Mouse (Mus musculus) hindbrain, embryonic 15.5 days (tissue): ENCODE measurements around the gene Vsnl1. TPM values are rescaled to one million over a fixed set of nuclear protein-coding genes. Genes with fewer than 3 reads are reported as not detected.

Source experiments
- ATAC-seq: fragments of 200-750 bp; cut with Nextera tagmentation; 2 replicates; pipeline ENCODE4 v1.8.0; 2017; ENCODE audit warnings: low read depth, moderate number of reproducible peaks, moderate TSS enrichment; ENCODE audit not compliant: low FRiP score
- H3K27ac ChIP-seq: fragments of 300-500 bp; sonication (generic); replicated peaks from 2 replicates; pipeline ENCODE4 v1.5.1; 2015; ENCODE audit warnings: mild to moderate bottlenecking, inconsistent platforms
- H3K27me3 ChIP-seq: fragments of 300-500 bp; sonication (generic); 2 replicates; pipeline ENCODE4 v1.6.1; 2015; ENCODE audit warnings: control low read depth, inconsistent platforms
- H3K36me3 ChIP-seq: fragments of 300-500 bp; sonication (generic); 2 replicates; pipeline ENCODE4 v1.6.1; 2015; ENCODE audit warnings: control low read depth, inconsistent platforms
- H3K4me1 ChIP-seq: fragments of 300-500 bp; sonication (generic); replicated peaks from 2 replicates; pipeline ENCODE4 v1.6.1; 2015; ENCODE audit warnings: control low read depth, inconsistent platforms
- H3K4me2 ChIP-seq: fragments of 300-500 bp; sonication (generic); 2 replicates; pipeline ENCODE4 v1.6.1; 2015; ENCODE audit warnings: moderate library complexity, mild to moderate bottlenecking, inconsistent platforms
- H3K4me3 ChIP-seq: fragments of 300-500 bp; sonication (generic); 2 replicates; pipeline ENCODE4 v1.5.1; 2015; ENCODE audit warnings: mild to moderate bottlenecking, inconsistent platforms
- H3K9ac ChIP-seq: fragments of 300-500 bp; sonication (generic); 2 replicates; pipeline ENCODE4 v1.6.1; 2015; ENCODE audit warnings: inconsistent platforms
- H3K9me3 ChIP-seq: fragments of 300-500 bp; sonication (generic); 2 replicates; pipeline ENCODE4 v1.6.1; 2016; ENCODE audit warnings: control low read depth, inconsistent platforms
- WGBS: fragments of 180-500 bp; shearing (Covaris S2); methylation state at CpG from one replicate; pipeline ENCODE4 v1.1.7; 2015; 5-methylcytosine and 5-hydroxymethylcytosine counted together
- polyA plus RNA-seq: library from polyadenylated mRNA; unstranded; fragments of >200 nt; fragmentation: Nextera tagmentation; extraction: Ambion mirVana; gene quantifications from 2 replicates; pipeline ENCODE4 v1.2.1, GENCODE M21; 2015

Vsnl1 gene
- polyA plus RNA-seq = 95.3 and 123 TPM in 2 replicates

DNA sequence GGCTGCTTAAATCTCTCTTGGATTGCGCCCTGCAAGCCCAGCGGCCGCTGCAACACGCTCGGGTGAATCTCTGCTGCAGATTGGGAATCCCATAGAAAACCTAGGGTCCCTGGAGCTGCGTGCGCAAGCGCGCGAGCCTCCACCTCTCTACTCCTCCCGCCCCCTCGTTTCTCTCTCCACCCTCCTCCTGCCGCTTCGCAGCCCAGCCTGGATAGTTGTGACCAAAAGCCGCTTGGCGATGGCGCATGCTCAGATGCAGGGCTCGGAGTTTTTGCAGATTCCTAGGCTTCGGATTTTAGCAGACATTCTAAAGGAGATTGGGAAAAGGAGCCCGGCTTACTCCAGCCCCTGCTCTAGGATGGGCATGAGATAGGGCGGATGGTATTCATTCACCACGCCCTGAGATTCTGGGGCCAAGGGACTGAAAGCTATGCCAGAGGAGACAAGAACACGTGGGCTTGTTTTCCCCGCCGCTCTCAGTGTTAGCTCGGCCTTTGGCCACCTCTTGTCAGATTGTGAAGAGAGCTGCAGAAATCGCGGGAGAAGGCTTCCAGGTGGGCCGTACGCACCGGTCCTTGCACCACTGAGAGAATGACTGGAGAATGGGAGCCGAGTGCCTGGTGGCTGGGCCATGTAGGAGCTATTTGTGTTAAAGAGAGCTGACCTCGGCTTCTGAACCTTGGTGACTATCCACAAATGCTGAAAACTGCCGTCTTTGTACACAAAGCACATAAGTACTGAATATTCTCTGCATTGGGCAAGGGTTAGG is at the start of gene Vsnl1:
Vsnl1 (minus strand) TSS at position 117 of the 769 bp plus-strand sequence.
- ATAC-seq = peak; percentile 97
- no peaks in the 10 kb centered on the region for H3K36me3 ChIP-seq

DNA sequence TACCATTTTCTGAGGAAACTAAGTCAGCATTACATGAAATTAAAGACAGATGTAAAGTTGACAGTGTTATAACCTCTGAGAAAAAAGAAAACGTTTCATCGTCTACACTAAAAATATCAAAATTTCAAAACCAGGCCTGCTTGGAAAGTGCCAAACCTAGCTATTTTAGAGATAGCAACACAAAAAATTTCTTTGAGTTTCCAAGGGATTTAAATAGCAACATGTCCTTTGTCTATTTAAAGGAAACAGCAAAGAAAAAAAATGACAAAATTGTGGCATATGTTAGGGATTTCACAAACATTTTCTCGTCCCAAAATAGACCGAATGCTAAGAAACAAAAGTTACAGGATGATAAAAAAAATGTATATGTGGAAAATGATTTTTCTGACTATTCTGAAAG is 20.2 kb upstream of the Vsnl1 start:
- Histone ChIP-seq H3K4me2 (peak overlapping the region; percentile 81), H3K9ac (no peak overlapping the region), H3K27me3 (0 out of 2 replicates have a peak, but pooled peaks cover 2% of the 10 kb centered on the region), H3K4me1 (0 out of 2 replicates have a peak, but pooled peaks cover 4% of the 10 kb centered on the region), H3K27ac (no peak overlapping the region), H3K9me3 (no peaks in the 10 kb centered on the region), H3K4me3 (peak overlapping the region; percentile 56; the same call in 1 of the 2 replicates), H3K36me3 (no peaks in the 10 kb centered on the region)
- no peak for ATAC-seq
- 85% methylated on average over 4 of the region's 4 CpGs for WGBS

More for the DNA sequence above, at the start of gene Vsnl1:
- WGBS = 4% methylated on average over 34 of the region's 34 CpGs
- 0 out of 2 replicates have a peak, but pooled peaks cover 2% of the 10 kb centered on the region for H3K27me3 ChIP-seq
- peak within 1 kb of the TSS; percentile 84 for H3K27ac ChIP-seq
- peak within 1 kb of the TSS; percentile 57 for H3K4me3 ChIP-seq
- peaks cover 23% of the 10 kb centered on the region for H3K4me1 ChIP-seq
- H3K4me2 ChIP-seq = peak within 1 kb of the TSS; percentile 92
- H3K9ac ChIP-seq = peak within 1 kb of the TSS; percentile 63
- H3K9me3 ChIP-seq = no peaks in the 10 kb centered on the region

GRCm38 (mm10) chr12:11456213-11456612 is 19.8 kb upstream of the Vsnl1 start:
- Histone ChIP-seq H3K27me3 (0 out of 2 replicates have a peak, but pooled peaks cover 2% of the 10 kb centered on the region), H3K9me3 (no peaks in the 10 kb centered on the region), H3K27ac (0 out of 2 replicates have a peak overlapping the region, but pooled peaks have one; percentile 39), H3K4me1 (0 out of 2 replicates have a peak, but pooled peaks cover 4% of the 10 kb centered on the region), H3K9ac (peak overlapping the region; percentile 62), H3K4me3 (peak overlapping the region; percentile 56), H3K36me3 (no peaks in the 10 kb centered on the region), H3K4me2 (peak overlapping the region; percentile 81)
- ATAC-seq = no peak
- WGBS = 5% methylated on average over 11 of the region's 11 CpGs

- ATAC-seq = peak; percentile 100
- H3K27ac ChIP-seq = 0 out of 2 replicates have a peak within 1 kb of the TSS, but pooled peaks have one; percentile 39
- no peaks in the 10 kb centered on the region for H3K9me3 ChIP-seq
- H3K36me3 ChIP-seq = no peaks in the 10 kb centered on the region
- H3K9ac ChIP-seq = peak within 1 kb of the TSS; percentile 62
- H3K4me1 ChIP-seq = 0 out of 2 replicates have a peak, but pooled peaks cover 4% of the 10 kb centered on the region
- H3K4me3 ChIP-seq = peak within 1 kb of the TSS; percentile 56
- 0 out of 2 replicates have a peak, but pooled peaks cover 2% of the 10 kb centered on the region for H3K27me3 ChIP-seq
- WGBS = 1% methylated on average over 32 of the region's 40 CpGs
- H3K4me2 ChIP-seq = peak within 1 kb of the TSS; percentile 81
These were observed 19.3 kb upstream of the Vsnl1 start, which contains the start of gene Rad51ap2 for GRCm38 (mm10) chr12:11455549-11456194. Gene Rad51ap2 (plus strand): TSS chr12:11456079.

DNA sequence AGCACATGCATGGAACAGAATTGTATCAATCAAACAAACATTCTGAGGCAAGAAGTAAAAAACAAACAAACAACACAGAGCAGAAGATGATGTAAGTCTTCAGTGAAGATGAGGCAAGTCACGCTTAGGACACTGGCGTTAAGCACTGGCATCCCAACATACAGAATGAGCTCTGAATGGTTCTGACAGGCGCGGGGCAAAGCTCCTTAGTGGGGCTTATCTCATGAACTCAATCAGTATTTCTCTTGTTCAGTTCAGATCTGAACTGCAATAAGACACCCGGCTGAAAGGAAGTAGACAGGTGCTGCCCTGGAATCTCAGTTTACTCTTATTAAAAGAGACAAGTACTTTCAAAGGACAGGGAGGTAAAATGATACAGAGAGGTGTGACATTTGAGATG is 17.7 kb upstream of the Vsnl1 start:
- WGBS = 77% methylated on average over 5 of the region's 5 CpGs

DNA sequence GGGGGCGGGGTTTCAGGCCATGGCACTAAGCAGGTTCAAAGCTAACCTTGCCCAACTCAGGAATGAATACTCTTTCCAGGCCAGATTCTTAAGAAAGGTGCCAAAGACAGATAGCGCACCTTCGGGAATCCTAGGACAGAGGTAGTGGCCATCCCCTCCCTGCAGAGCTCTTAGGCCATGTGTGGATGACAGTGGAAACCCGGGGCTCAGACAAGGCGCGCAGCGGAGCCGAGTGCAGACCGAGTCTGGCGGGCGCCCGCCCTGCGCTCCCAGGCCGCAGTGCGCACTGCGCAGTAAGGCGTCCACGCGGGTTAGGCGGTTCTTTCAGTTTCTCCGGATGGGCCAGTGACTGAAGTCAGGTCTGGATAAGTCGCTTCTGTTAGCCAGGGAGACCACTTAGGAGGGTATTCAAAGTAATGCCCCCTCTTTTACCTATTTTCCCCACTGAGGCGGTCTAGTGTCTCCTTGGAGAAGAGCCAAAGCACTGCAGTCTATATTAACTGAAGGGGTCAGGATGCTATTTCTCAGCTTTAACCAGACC is 1.6 kb upstream of the Vsnl1 start:
- Histone ChIP-seq H3K4me1 (peaks cover 23% of the 10 kb centered on the region), H3K9me3 (no peaks in the 10 kb centered on the region), H3K36me3 (no peaks in the 10 kb centered on the region), H3K4me3 (peak overlapping the region; percentile 57), H3K9ac (no peak overlapping the region), H3K4me2 (peak overlapping the region; percentile 92), H3K27ac (no peak overlapping the region), H3K27me3 (0 out of 2 replicates have a peak, but pooled peaks cover 2% of the 10 kb centered on the region)
- peak; percentile 28; the same call in 1 of the 2 replicates for ATAC-seq
- WGBS = 23% methylated on average over 23 of the region's 23 CpGs

More for the DNA sequence above, 17.7 kb upstream of the Vsnl1 start:
- H3K36me3 ChIP-seq = no peaks in the 10 kb centered on the region
- ATAC-seq = no peak
- no peak overlapping the region for H3K9ac ChIP-seq
- H3K27ac ChIP-seq = no peak overlapping the region
- no peaks in the 10 kb centered on the region for H3K9me3 ChIP-seq
- H3K4me3 ChIP-seq = no peak overlapping the region
- 0 out of 2 replicates have a peak, but pooled peaks cover 2% of the 10 kb centered on the region for H3K27me3 ChIP-seq
- 0 out of 2 replicates have a peak, but pooled peaks cover 4% of the 10 kb centered on the region for H3K4me1 ChIP-seq
- no peak overlapping the region for H3K4me2 ChIP-seq

- no peaks in the 10 kb centered on the region for H3K9me3 ChIP-seq
- no peaks in the 10 kb centered on the region for H3K36me3 ChIP-seq
- peak overlapping the region; percentile 84 for H3K27ac ChIP-seq
- H3K9ac ChIP-seq = peak overlapping the region; percentile 63
- peaks cover 23% of the 10 kb centered on the region for H3K4me1 ChIP-seq
- H3K4me2 ChIP-seq = peak overlapping the region; percentile 92
- ATAC-seq = peak; percentile 43; the same call in 1 of the 2 replicates
- WGBS = 14% methylated on average over 17 of the region's 17 CpGs
- H3K4me3 ChIP-seq = peak overlapping the region; percentile 57
- H3K27me3 ChIP-seq = 0 out of 2 replicates have a peak, but pooled peaks cover 2% of the 10 kb centered on the region
These were observed 973 bp upstream of the Vsnl1 start for GRCm38 (mm10) chr12:11437266-11437906.

GRCm38 (mm10) chr12:11436023-11436350 is 426 bp downstream of the Vsnl1 start:
- 2% methylated on average over 12 of the region's 12 CpGs for WGBS
- no peak for ATAC-seq
- peak overlapping the region; percentile 63 for H3K9ac ChIP-seq

DNA sequence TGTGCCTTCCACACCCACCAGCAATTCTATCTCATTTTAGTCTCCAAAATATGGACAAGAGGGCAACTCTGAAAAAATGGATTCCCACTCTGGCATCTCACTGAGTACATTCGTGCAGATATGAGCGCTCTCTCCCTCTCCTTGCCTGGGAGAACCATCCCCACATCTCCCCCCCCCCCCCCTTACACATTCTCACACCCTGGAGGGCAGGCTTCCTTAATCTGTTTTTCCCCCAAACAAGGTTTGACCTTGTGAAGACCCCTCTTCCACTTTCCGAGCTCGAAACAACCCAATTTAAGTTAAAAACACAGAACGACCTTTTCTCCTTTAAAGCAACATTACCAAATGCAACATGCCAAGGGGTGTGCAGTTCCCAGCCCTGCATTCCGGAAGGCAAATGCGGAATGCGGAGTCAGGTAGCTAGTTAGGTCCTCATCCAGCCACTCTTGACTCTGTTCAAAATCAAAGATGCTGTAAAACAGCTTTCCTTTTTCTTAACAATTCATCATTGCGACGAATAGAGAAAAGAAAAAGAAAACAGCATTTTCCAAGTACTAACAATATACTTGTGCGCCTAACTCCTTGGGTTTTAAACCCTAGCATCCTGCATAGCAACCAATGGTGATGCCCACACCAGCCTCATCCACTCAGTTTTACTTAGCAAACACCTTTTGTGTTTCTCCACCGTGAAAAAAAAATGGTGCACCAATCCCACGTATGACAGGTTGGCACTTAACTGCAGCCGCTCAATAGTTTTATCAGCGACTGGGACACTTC is 979 bp downstream of the Vsnl1 start:
- 6% methylated on average over 15 of the region's 15 CpGs for WGBS
- Histone ChIP-seq H3K9ac (peak overlapping the region; percentile 63), H3K4me1 (peaks cover 23% of the 10 kb centered on the region), H3K9me3 (no peaks in the 10 kb centered on the region), H3K27me3 (0 out of 2 replicates have a peak, but pooled peaks cover 2% of the 10 kb centered on the region), H3K36me3 (no peaks in the 10 kb centered on the region), H3K27ac (peak overlapping the region; percentile 84), H3K4me2 (peak overlapping the region; percentile 92), H3K4me3 (peak overlapping the region; percentile 57)
- ATAC-seq = no peak

More at GRCm38 (mm10) chr12:11436023-11436350, 426 bp downstream of the Vsnl1 start:
- H3K4me3 ChIP-seq = peak overlapping the region; percentile 57
- no peaks in the 10 kb centered on the region for H3K9me3 ChIP-seq
- peak overlapping the region; percentile 92 for H3K4me2 ChIP-seq
- H3K27me3 ChIP-seq = 0 out of 2 replicates have a peak, but pooled peaks cover 2% of the 10 kb centered on the region
- no peaks in the 10 kb centered on the region for H3K36me3 ChIP-seq
- peak overlapping the region; percentile 84 for H3K27ac ChIP-seq
- peaks cover 23% of the 10 kb centered on the region for H3K4me1 ChIP-seq

DNA sequence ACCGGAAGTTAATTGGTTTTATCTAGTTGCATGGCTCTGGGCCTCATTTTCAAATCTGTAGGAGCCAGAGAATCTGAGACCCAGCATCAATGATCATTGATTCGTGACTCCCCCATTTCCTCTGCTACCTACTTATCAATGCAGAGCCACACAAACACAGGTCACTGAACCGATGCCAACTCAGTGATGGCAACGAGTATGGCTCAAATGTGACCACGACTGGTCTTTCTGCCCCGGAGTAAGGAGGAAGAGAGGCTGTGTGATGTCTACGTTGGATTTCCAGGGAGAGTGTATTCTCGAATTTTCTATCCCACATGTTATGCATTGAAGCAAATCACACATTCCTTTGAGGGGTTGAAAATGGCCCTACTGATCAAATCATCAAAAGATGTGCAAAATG is 2.0 kb downstream of the Vsnl1 start:
- H3K9ac ChIP-seq = peak overlapping the region; percentile 63
- 74% methylated on average over 8 of the region's 8 CpGs for WGBS
- peak overlapping the region; percentile 57 for H3K4me3 ChIP-seq

More for the DNA sequence above, 2.0 kb downstream of the Vsnl1 start:
- Histone ChIP-seq H3K9me3 (no peaks in the 10 kb centered on the region), H3K4me1 (peaks cover 23% of the 10 kb centered on the region), H3K36me3 (no peaks in the 10 kb centered on the region), H3K4me2 (peak overlapping the region; percentile 92), H3K27me3 (no peaks in the 10 kb centered on the region), H3K27ac (peak overlapping the region; percentile 84)
- no peak for ATAC-seq
